Mouse (Mus musculus): ENCODE results near the gene Dad1. TPM values are rescaled to one million over a fixed set of nuclear protein-coding genes. Genes with fewer than 3 reads are reported as not detected.

Gene Dad1
- polyA plus RNA-seq, 1 experiment from 2014 or later = 240 TPM

- Histone ChIP-seq H3K36me3 (no peaks in the 10 kb centered on the region), H3K4me3 (replicated peaks) (no peak overlapping the region), H3K9ac (replicated peaks) (no peak overlapping the region), H3K4me2 (no peak overlapping the region), H3K9me3 (no peaks in the 10 kb centered on the region), H3K27me3 (no peaks in the 10 kb centered on the region), H3K27ac (no peak overlapping the region), H3K4me1 (replicated peaks) (peaks cover 14% of the 10 kb centered on the region)
- 77% methylated on average over 3 of the region's 3 CpGs for whole genome bisulfite sequencing
- no peak for ATAC-seq (ENCODE audit: insufficient number of reproducible peaks, insufficient read depth, low FRiP score, low TSS enrichment, low read depth)
These were observed 64.6 kb downstream of the Dad1 start for GRCm38 (mm10) chr14:54189255-54189654.

- Histone ChIP-seq H3K4me1 (replicated peaks) (peaks cover 14% of the 10 kb centered on the region), H3K4me3 (replicated peaks) (no peak overlapping the region), H3K9me3 (no peaks in the 10 kb centered on the region), H3K4me2 (no peak overlapping the region), H3K27me3 (no peaks in the 10 kb centered on the region), H3K36me3 (no peaks in the 10 kb centered on the region), H3K9ac (replicated peaks) (no peak overlapping the region), H3K27ac (no peak overlapping the region)
- 66% methylated on average over 6 of the region's 6 CpGs for WGBS
- no peak for ATAC-seq (ENCODE audit: insufficient number of reproducible peaks, insufficient read depth, low FRiP score, low TSS enrichment, low read depth)
These were observed 66.7 kb downstream of the Dad1 start for GRCm38 (mm10) chr14:54187211-54187610.

Other genes starting within 250 kb of the Dad1 start
- gene Abhd4, start 84 bp upstream of the Dad1 start, polyA plus RNA-seq (2016; fragmentation: Nextera tagmentation; extraction: Ambion mirVana) = 37.6 and 42.5 TPM in 2 replicates
- not detected in 2 replicates for gene Olfr49, start 30.8 kb upstream of the Dad1 start, polyA plus RNA-seq (2016; fragmentation: Nextera tagmentation; extraction: Ambion mirVana)
- gene Oxa1l, start 106.7 kb upstream of the Dad1 start, polyA plus RNA-seq (2016; fragmentation: Nextera tagmentation; extraction: Ambion mirVana) = 47.1 and 50.9 TPM in 2 replicates
- gene Slc7a7, start 163.7 kb upstream of the Dad1 start, polyA plus RNA-seq (2016; fragmentation: Nextera tagmentation; extraction: Ambion mirVana) = 3.3 and 5.1 TPM in 2 replicates
- gene Mrpl52, start 172.8 kb upstream of the Dad1 start, polyA plus RNA-seq (2016; fragmentation: Nextera tagmentation; extraction: Ambion mirVana) = 259 and 277 TPM in 2 replicates
- gene Mmp14, start 177.5 kb upstream of the Dad1 start, polyA plus RNA-seq (2016; fragmentation: Nextera tagmentation; extraction: Ambion mirVana) = 149 and 176 TPM in 2 replicates
- gene Lrp10, start 210.0 kb upstream of the Dad1 start, polyA plus RNA-seq (2016; fragmentation: Nextera tagmentation; extraction: Ambion mirVana) = 28.3 and 28.7 TPM in 2 replicates
- gene Rem2, start 222.0 kb upstream of the Dad1 start, polyA plus RNA-seq (2016; fragmentation: Nextera tagmentation; extraction: Ambion mirVana) = 4.3 and 5.0 TPM in 2 replicates